Mouse (Mus musculus) CH12.LX (cell line): ENCODE results near the gene Sdcbp2.

Experiments used
- BHLHE40 ChIP-seq: IDR thresholded peaks from 2 replicates; pipeline ENCODE4 v1.6.1; 2011; ENCODE audit warnings: mild to moderate bottlenecking, low read depth, low read length, improper control_type of control experiment
- KAT2A ChIP-seq: IDR thresholded peaks from 2 replicates; pipeline ENCODE4 v1.6.1; 2012; ENCODE audit warnings: low read length, improper control_type of control experiment, inconsistent platforms; ENCODE audit not compliant: insufficient replicate concordance

DNA sequence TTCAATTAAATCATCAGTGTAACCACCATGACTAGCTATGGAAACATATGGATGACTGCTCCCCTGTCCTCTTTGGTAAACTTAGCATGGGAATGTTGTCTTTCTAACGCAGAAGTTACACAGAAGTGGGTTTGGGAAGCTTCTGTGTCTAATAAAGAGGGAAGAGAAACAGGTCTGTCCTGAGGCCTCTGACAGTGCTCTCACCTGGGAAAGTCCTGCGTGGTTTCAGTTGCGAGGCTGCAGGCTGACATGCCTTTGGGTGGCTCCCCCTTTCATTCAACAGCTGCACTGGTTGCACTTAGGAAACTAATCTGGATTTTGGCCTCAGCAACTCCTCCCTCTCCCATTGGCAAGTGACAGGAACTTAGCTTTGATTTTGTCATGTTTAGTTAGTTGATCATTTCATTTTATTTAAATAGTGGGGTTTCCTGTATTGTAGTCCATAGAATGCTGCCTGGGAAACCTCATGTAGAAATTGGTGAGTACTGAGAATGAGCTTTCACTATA, 22.8 kb upstream of the Sdcbp2 start:
- TF ChIP-seq BHLHE40 (peak; percentile 48), KAT2A (no peak)
